Mouse (Mus musculus) left cerebral cortex, adult 2 months (tissue): ENCODE results near the gene F11r. TPM values are rescaled to one million over a fixed set of nuclear protein-coding genes. Genes with fewer than 3 reads are reported as not detected.

Source experiments
- DNase-seq, 2 experiments: peaks; one replicate each; pipeline ENCODE4 v3.0.0; 2021 to 2022; ENCODE audit warnings: low spot score in 2 of 2, mixed read lengths in 1 of 2; ENCODE audit errors: extremely low spot score in 1 of 2
- H3K27ac ChIP-seq: fragments of 200-600 bp; 2 replicates; pipeline ENCODE4 v1.8.1; 2022
- H3K4me3 ChIP-seq: fragments of 200-600 bp; 2 replicates; pipeline ENCODE4 v1.8.1; 2022
- CTCF ChIP-seq: fragments of 200-600 bp; IDR thresholded peaks from 2 replicates; pipeline ENCODE4 v1.8.1; 2022; ENCODE audit warnings: antibody characterized with exemption, mild to moderate bottlenecking, moderate library complexity
- intact Hi-C: fragments of 180-260 bp; cut with DNase I; formaldehyde crosslinking; loops from one replicate; pipeline ENCODE4 v1.15.1; 2025
- total RNA-seq, 2 experiments: library from RNA; stranded (reverse); gene quantifications; 2 replicates each; pipeline ENCODE4 v1.2.3; 2021

The F11r gene
- total RNA-seq, 2 experiments from 2014 or later, result 4.9 to 6.2 TPM

DNA sequence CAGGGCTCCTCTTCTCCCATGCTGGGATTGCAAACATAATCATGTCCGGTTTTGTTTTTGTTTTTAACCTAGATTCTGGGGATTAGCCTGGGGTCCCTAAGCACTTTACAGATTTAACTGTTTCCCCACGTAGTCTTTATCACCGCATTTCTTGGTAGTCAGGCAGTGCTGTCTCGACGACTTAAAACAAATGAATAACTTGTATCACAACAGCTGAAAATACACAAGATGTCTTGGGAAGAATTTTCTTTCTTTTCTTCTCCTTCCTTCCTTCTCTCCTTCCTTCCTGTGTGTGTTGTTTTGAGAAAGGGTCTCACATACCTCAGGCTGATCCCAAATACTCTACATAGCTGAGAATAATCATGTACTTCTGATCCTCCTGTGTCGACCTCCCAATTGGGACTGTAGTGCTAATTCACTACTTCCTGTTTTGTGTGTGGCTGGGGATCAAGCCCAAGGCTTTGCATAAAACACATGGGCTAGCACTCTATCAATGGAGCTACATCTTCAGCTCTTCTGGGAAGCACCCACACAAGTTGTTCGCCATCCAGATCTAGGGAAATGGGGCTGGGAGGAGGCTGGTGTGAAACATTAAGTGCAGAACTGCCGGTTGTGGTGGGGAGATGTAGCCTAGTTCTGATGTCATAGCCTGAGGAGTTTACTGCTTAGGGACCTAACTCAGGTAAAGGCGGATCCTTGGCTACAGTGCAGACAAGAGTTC lies 36.7 kb downstream of the F11r start:
- no peak overlapping the region for H3K4me3 ChIP-seq
- intact Hi-C loops, result loop anchor here (10.0 kb wide), 1 partner anchor 359 kb away; the partner anchor contains the start of gene Cfap126

DNA sequence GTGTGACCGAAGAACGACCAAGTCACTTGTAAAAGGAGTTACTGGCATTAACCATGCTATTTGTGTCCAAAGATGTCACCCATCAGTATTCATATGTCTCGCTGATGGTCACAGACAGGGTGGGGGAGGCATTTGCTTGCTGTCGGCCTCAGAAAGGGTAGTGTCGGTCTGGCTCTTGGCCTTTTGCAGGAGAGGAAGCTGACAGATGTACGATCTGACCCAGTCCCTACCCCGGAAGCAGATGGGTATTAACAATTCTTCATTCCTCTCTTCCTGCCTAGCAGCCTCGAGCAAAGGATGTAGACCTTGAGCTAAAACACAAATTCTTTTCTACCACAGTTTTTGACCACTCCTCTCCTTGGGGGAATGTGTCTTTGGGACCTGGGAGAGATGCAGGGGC lies 39.8 kb downstream of the F11r start:
- H3K4me3 ChIP-seq, result no peak overlapping the region
- DNase-seq, result no peak
- no peak overlapping the region for H3K27ac ChIP-seq
- intact Hi-C loops, result loop anchor here (10.0 kb wide), 1 partner anchor 362 kb away; the partner anchor contains the start of gene Cfap126
- no peak for TF ChIP-seq CTCF

More for the DNA sequence above, 36.7 kb downstream of the F11r start:
- no peak for DNase-seq
- TF ChIP-seq CTCF, result no peak
- no peak overlapping the region for H3K27ac ChIP-seq

DNA sequence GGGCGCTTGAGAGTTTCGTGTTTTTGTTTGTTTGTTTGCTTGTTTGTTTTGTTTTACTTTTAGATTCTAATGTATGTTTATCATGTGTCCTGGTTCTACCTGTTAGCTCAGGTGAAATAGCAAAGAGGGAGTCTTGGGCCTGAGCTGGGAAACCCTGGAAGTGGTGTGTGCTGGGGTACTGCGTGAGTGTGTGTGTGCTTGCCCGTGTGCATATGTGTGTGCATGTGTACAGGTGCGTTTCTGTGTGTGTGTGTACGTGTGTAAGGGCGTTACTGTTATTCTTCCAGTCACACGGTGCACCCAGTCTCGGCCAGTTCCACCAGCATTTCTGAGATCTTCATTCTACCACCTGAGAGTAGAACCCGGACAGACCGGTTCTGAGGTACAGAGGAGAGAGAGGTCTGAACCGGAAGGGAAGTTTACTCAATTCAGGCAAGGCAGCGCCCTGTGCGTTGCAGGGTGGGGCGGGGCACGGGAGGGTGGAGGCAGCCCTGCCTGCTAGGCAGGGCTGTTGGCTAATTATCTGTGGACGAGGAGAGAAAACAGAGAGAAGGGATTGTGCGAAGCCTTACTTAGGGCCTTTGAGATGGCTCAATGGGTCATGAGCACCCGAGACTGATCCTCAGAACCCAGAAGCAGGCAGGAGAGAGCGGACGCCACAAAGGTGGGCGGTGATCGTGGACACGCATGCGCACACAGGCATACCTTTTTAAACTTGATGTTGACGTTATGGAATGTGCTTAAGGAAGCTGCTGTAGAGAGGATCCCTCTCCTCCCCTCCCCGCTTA lies 40.6 kb downstream of the F11r start:
- TF ChIP-seq CTCF, result no peak
- Histone ChIP-seq H3K27ac (no peak overlapping the region), H3K4me3 (peak overlapping the region; percentile 36)
- intact Hi-C loops, result loop anchor here (2.0 to 10.0 kb wide), 2 partner anchors 67 to 363 kb away; partner anchors contain the start of genes Cfap126 and Usf1
- DNase-seq, result no peak

DNA sequence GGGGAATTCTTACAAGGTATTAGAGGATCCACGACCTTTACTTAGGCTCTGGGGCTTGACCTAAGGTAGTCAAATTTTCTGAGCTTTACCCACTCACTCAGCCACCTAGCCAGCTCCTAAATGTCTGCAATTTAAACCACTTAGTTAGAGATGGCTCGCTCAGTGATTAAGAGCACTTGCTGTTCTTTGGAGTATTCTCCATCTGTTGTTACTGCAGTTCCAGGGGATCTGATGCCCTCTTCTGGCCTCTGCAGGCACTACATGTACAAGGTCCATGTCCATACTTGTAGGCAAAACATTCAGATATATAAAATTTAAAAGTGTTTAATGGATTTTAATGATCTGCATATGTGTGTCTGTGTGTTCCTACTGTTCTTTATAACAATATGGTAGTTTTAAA lies 41.6 kb downstream of the F11r start:
- intact Hi-C loops, result loop anchor here (1.0 to 10.0 kb wide), 3 partner anchors 68 to 364 kb away; partner anchors contain the start of genes Cfap126 and Usf1
- H3K27ac ChIP-seq, result no peak overlapping the region
- peak; percentile 59 to 78 for DNase-seq
- TF ChIP-seq CTCF, result peak; percentile 94
- no peak overlapping the region for H3K4me3 ChIP-seq

DNA sequence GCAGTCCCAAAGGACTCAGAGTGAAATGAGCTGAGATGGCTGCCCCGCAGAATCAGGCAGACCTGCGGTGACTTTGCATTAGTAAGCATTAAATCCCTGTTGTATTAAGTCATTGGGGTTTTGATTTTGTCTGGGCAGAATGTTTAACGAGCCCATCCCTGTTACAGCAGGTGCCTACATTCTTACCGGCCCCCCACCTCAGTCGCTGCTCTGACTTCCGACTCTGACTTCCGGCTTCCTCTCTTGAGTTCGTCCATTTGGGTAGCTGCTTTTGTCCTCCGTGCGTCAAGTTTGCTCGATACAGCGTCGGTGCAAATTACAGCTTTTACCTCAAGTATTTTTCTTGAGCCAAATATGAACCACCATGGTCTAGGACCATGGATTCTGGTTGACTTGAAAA lies 56.9 kb downstream of the F11r start:
- intact Hi-C loops, result no loop called here
- no peak for DNase-seq
- Histone ChIP-seq H3K4me3 (no peak overlapping the region), H3K27ac (no peak overlapping the region)
- no peak for TF ChIP-seq CTCF

DNA sequence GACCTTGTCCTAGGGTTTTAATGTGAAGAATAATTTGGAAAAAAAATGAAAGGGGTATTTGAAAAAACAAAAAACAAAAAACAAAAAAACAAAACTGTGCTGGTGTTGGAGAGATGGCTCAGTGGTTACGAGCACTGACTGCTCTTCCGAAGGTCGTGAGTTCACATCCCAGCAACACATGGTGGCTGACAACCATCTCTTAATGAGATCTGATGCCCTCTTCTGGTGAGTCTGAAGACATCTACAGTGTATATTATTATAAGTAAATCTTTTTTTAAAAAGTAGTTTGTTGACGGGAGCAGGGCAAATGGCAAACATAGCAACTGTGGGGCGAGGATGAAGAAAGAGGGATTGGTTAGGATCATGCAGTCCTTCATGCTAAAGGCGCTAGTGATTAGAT lies 58.0 kb downstream of the F11r start:
- intact Hi-C loops, result no loop called here
- Histone ChIP-seq H3K27ac (no peak overlapping the region), H3K4me3 (no peak overlapping the region)
- TF ChIP-seq CTCF, result no peak
- DNase-seq, result no peak

DNA sequence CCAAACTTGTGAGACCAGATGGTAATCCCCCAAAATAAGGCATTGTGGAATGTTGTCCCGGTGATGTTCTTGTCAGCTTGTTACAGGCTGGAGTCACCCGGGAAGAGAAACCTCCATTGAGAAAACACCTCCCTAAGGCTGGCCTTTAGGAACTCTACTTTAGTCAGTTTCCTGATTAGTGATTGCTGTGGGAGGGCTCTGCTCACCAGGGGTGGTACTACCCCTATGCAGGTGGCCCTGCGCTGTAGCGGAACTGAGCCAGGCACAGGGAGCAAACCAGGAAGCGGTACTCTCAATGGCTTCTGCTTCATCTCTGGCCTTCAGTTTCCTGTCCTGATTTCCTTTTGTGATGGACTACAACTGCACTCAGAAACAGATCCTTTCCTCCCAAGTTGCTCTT lies 62.5 kb downstream of the F11r start:
- DNase-seq, result no peak
- intact Hi-C loops, result loop anchor here (5.0 kb wide), 1 partner anchor 67 kb away; no protein-coding TSS in a partner anchor
- no peak for TF ChIP-seq CTCF
- Histone ChIP-seq H3K4me3 (no peak overlapping the region), H3K27ac (no peak overlapping the region)

DNA sequence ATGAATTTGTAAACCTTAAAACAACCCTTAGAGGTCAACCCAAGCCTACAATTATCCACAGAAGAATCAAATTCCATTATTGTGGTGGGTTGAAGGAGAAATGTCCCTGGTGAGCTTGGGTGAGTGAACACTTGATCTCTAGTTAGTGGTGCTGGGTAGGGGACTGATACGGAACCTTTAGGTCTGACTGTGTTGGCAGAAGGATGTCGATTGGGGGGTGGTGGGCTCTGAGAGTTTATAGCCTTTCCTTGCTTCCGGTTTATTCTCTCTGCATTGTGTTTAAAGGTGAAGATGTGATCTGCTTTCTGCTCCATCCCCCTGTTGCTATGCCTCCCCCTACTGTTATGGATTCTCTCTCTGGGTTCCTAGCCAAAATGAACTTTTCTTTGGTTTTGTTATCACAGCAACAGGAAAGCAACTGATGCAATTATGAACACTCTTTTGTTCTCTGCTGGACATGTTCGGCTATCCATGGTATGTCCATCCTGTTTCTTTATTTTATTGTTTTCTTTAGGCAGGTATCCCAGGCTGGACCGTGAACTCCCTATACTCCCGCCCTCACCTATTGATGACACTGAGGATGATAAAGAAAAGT lies 63.8 kb downstream of the F11r start:
- intact Hi-C loops, result loop anchor here (5.0 kb wide), 1 partner anchor 66 kb away; no protein-coding TSS in a partner anchor
- no peak for TF ChIP-seq CTCF
- H3K4me3 ChIP-seq, result no peak overlapping the region
- DNase-seq, result no peak
- H3K27ac ChIP-seq, result no peak overlapping the region

DNA sequence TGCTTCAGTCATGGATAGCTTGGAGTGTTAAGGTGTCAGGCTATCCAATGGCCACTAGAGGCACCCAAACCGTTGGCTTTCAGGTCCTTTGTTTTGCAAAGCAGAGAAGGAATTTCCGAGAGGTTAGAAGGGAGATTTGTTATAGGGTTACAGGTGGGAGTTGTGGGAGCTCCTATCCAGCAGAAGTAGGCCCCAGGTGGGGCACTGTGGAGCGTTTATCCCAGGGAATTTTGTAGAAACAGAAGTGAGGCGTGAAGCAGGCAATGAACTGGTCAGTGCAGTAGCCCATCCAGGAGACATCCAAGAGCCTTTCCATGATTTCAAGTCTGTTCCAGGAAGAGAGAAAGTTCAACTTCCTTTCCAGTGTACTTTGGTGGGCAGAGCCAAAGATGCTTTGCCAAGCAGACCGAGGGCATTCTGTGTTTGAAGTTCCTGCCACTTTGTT lies 64.3 kb downstream of the F11r start:
- no peak for DNase-seq
- H3K27ac ChIP-seq, result no peak overlapping the region
- no peak overlapping the region for H3K4me3 ChIP-seq
- TF ChIP-seq CTCF, result peak; percentile 68
- intact Hi-C loops, result loop anchor here (5.0 kb wide), 1 partner anchor 66 kb away; no protein-coding TSS in a partner anchor

DNA sequence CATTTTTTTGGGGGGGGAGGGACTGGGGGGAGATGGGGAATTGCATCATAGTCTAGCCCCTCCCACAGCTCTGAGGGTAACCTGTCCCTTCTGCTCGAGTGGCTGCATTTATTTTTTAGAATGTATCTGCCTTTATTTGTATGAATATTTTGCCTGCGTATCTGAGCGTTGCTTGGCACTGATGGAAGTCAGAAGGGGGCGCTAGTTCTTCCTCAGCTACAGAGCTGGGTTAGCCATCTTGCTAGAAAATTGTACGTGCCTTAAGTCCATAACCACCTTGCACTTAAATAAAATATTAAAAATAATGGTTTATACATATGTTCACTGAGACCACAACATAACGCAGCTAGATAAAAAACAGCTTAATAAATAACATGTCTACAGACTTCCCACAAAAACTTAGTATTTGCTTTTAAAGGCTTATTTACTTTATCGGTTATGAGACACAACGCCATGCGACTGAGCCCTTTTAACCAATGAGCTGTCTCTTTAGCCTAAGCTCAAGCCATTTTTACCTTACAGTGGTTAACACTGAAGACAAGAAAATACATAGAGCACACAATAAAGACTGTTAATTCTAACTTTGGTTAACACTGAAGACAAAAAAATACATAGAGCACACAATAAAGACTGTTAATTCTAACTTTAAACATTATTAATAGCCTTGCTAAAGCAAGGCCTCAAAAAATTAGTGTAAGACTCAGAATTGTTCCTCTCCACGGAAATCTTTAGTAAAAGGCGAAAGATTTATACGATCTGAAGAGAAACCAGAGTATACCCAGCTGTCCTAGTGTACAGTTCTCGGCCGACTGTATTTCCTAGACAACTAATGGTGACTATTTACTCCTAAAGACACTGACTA lies 65.3 kb downstream of the F11r start:
- TF ChIP-seq CTCF, result peak; percentile 36
- intact Hi-C loops, result loop anchor here (1.0 to 5.0 kb wide), 2 partner anchors 65 to 156 kb away; no protein-coding TSS in a partner anchor
- Histone ChIP-seq H3K27ac (peak overlapping the region; percentile 92), H3K4me3 (peak overlapping the region; percentile 62)
- DNase-seq, result no peak

DNA sequence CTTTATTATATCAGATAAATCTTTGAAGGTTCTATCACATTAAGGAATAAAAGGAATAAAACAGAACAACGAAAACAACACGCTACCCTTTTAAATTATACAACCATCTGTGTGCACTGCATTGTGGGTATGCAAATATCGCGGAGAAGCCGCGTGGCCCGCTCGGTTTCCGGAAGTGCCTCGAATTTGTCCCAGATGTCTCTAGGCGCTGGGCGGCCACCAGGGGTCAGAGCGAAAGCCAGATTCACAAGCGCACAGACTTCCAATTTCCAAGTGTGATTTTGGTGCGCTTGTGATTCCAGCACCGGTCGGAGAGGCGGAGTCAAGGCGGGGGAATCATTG lies 65.9 kb downstream of the F11r start, which contains the start of gene Alyref2:
TSS of gene Alyref2 (plus strand) at position 229 of the 342 bp plus-strand sequence.
- Histone ChIP-seq H3K4me3 (peak within 1 kb of the TSS; percentile 62), H3K27ac (peak within 1 kb of the TSS; percentile 92)
- intact Hi-C loops, result loop anchor here (1.0 to 5.0 kb wide), 2 partner anchors 64 to 155 kb away; no protein-coding TSS in a partner anchor
- TF ChIP-seq CTCF, result peak; percentile 83
- DNase-seq, result peak; percentile 89 to 92
